Mouse (Mus musculus) retina, postnatal 7 days (tissue): ENCODE measurements at regions not wholly inside any gene's neighbourhood (a gene's known extent, or its start where the extent isn't known, plus 50 kb on each side); places are given as distances from the start of the nearest gene placed in this dataset.
A peak's percentile ranks its signal among the peaks of the same experiment; 100 is the strongest.

Source experiments
- DNase-seq: peaks from one replicate; pipeline ENCODE4 v3.0.0-alpha.2; 2012; ENCODE audit warnings: low read depth, low spot score

GRCm38 (mm10) chr9:69814432-69814831 lies 53.7 kb upstream of the Foxb1 start:
- no peak for DNase-seq

DNA sequence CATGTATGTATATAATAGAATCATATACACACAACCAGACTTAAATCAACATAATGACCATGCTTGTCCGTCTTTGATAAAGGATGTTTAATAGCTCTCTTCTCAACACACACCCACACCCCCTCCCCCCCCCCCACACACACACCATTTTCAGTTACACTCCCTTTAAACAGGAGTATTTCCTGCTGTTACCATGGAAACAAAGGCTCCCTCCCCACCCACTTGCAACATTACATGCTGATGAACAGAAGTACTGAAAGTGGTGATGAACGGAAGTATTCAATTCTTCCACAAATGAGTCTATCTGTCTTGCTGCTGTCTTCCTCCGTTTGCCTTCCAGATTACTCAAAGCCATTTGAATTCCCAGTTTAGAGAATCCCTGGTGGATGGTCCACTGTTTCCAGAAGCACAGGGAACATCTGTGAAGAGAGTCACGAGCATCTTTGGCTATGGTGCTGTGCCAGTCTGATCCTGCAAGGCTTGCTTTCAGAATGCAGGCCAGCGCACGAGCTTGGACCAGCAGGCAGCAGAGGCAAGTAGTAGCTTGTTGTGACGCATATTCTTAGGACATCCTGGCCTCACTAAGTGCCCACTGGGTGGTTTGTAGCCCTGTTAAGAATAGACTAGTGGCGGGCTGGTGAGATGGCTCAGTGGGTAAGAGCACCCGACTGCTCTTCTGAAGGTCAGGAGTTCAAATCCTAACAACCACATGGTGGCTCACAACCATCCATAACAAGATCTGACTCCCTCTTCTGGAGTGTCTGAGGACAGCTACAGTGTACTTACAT lies 62.6 kb upstream of the Foxb1 start:
- no peak for DNase-seq

DNA sequence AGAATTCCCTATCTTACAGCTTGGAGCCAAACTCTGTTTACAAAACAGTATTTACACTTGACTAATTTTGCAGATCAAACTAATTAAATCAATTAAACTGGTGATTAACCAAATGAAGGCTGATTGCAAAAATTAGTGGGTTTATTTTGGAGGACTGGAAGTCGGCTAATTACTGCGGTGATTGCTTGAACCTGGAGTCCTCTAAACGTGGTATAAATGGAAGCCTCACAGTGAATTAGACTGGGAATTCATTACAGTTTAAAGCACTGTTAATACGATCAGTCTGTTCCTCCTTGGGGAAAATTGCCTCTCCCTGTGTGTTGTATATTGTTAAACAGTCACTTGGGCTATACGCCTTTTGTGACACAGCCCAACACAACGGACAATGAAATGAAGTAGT lies 67.7 kb upstream of the Foxb1 start:
- DNase-seq = no peak

DNA sequence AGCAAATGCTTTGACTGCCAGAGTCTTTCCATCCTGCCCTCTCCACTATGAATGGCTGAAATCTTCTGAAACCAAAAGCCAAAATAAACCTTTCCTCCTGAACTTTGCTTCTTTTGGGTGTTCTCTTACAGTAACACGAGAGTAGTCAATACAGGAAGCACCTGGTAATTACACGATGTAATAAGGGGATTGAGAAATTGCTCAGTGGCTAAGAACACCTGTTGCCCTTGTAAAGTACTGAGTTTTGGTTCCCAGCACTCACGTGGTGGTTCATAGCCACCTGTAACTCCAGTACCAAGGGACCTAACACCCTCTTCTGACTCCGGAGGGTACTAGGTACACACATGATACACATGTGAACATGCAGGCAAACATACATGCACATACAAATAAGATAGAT lies 74.7 kb upstream of the Foxb1 start:
- no peak for DNase-seq

GRCm38 (mm10) chr9:69839198-69839597 lies 78.5 kb upstream of the Foxb1 start:
- DNase-seq = no peak

GRCm38 (mm10) chr9:69844712-69845111 lies 84.0 kb upstream of the Foxb1 start:
- no peak for DNase-seq

DNA sequence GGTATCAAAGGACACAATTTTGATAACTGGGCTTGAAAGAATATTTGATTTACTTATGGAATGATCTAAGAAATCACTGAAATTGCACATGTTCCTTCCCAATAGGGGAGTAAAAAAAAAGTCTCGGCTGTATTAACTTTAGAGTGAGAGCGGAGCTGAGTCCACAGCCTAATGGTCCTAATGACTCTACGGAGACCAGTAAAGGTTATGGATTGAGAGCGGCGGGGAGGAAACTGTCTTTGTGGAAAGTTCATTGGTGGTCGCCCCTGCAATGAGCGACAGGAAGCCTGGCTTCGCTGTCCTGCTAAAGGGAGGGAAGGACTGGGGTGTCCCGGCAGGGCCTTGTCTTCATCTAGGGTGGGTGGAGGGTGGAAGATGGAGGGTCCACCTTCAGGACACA lies 84.5 kb upstream of the Foxb1 start:
- DNase-seq = no peak

DNA sequence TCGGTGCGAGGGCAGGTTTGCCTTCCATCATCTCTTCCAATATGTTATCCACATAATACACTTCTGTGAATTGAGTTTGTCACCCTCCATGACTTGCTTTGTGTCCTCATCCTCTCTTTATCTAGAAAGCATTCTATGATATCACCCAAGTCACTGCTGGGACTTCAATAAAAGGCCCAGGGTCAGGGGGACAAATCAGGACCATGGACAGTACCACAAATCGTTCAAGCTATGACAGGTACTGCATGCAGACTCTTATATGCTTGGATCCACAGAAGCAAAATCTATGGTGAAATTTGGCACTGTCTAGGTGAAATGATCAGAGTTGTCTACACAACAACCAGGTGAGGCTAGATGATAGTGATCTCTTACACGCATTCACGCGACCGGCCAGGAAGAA lies 95.9 kb upstream of the Foxb1 start:
- no peak for DNase-seq

DNA sequence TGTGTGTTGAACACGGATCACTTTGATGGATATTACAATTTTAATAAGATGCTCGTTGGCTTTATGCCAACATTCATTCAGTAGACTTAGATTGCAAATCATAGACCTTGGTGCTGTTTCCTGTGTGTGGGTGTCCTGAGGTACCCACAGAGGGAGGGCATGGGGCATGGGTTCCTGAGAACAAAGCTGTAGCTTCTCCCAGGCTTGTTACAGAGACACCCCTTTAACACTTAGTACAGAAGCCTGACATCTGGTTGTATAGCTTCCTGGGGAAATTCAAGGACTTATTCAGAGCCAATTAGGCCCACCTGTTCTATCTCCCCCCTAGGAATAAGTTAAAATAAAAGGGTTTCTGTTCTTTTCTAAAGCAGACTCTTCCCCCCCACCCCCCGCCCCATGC lies 97.9 kb upstream of the Foxb1 start:
- DNase-seq = no peak

GRCm38 (mm10) chr9:69870182-69870581 lies 109.4 kb upstream of the Foxb1 start:
- no peak for DNase-seq

DNA sequence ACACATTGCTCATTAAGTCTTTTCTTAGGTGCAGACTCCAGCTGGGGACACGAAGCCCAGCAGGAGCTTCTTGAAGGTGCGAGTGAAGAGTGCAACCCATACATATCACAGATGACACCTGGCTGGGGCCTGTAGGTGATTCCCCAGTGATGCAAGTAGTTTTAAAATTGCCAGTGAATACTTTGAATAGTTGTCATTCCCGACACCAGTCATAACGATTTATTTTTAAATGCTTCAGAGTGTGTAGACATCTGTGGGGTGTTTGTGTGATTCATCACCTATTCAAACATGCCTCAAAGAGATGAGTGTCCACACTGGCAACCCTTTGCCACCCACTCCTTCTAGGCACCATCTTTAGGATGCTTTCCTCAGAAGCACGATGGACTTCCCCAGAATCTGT lies 102.9 kb upstream of the Bnip2 start:
- DNase-seq = no peak

DNA sequence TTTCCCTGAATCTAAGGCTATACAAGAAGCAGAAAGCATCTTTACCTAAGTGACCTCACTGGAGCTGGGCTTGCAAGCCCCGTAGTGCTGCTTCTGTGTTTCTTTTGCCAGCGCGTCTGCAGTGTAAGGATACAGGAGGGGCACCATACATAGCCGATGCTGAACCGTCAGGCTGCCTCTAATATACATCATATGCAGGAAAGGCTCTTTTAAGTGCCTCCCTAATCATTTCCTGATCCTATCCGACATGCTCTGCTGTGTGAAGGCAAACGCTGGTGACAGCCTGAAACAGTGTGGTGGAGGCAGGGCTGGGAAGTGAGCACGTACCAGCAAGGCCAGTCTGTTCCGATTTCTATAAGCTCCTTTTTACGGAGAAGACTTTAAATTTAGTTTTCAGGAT lies 91.2 kb upstream of the Bnip2 start:
- DNase-seq = no peak

GRCm38 (mm10) chr9:69899371-69899770 lies 89.9 kb upstream of the Bnip2 start:
- peak; percentile 17 for DNase-seq

- DNase-seq = no peak
Observed at GRCm38 (mm10) chr9:69900871-69901270, 88.4 kb upstream of the Bnip2 start.

DNA sequence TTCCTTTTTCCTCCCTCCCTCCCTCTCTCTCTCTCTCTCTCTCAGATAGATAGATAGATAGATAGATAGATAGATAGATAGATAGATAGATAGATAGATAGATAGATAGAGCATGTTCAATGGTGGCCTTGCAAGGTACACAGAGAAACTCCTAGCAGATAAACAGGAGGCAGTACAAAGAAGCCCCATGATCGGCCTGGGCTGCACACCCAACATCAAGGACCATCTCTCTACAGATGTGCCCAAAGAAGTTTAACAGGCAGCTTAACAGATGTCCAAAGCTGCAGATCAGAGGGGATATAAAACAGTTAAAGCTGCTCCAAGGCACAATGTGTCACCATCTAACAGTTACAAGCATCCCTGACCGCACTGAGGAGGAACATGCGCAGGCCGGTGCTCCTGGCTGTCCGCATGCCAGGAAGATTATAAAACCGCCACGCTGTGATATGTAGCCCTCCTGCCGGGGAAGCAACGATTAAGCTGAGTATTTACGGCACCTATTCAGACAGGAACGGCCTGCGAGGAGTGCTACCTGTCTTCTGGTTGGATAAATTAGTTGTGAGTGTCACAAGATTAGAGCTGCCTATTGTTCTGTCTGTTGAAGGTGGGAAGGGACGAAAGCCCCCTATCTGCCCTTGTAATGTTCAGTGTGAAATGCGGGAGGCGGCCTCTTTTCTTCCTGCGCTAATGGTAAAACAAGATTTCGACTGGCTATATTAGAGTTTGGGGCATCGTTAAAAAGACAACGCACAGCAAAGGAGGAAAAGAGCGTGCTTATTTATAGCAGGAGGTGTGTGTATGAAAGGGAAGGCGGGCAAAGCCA lies 81.9 kb upstream of the Bnip2 start:
- no peak for DNase-seq

DNA sequence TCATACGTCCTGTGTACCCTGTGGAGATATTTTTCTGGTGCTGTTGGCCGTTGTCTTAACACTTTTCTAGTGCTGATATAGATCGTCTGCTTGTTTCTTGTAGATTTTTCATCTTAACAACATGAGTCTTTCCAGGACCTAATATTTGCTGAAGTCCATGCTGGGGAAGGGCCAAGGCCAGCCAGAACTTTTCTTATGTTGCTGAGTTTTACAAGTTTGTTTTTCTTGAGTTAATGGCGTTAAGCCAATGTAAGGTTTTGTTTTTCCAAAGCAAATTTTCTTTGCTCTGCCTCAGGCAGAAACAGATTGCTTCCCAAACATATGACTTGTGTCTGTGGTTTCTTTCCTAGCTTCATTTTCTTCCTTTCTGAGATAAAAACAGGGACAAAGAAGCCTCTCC lies 78.6 kb upstream of the Bnip2 start:
- DNase-seq = no peak

- no peak for DNase-seq
Observed at GRCm38 (mm10) chr9:69928126-69928525, 61.1 kb upstream of the Bnip2 start.

- no peak for DNase-seq
Observed at GRCm38 (mm10) chr9:69937863-69938262, 51.4 kb upstream of the Bnip2 start.
